Mouse (Mus musculus): Measurements from ENCODE around the gene Jak3. TPM values are rescaled to one million over a fixed set of nuclear protein-coding genes. Genes with fewer than 3 reads are reported as not detected.

The Jak3 gene
- polyA plus RNA-seq, 1 experiment, result 5.1 TPM

DNA sequence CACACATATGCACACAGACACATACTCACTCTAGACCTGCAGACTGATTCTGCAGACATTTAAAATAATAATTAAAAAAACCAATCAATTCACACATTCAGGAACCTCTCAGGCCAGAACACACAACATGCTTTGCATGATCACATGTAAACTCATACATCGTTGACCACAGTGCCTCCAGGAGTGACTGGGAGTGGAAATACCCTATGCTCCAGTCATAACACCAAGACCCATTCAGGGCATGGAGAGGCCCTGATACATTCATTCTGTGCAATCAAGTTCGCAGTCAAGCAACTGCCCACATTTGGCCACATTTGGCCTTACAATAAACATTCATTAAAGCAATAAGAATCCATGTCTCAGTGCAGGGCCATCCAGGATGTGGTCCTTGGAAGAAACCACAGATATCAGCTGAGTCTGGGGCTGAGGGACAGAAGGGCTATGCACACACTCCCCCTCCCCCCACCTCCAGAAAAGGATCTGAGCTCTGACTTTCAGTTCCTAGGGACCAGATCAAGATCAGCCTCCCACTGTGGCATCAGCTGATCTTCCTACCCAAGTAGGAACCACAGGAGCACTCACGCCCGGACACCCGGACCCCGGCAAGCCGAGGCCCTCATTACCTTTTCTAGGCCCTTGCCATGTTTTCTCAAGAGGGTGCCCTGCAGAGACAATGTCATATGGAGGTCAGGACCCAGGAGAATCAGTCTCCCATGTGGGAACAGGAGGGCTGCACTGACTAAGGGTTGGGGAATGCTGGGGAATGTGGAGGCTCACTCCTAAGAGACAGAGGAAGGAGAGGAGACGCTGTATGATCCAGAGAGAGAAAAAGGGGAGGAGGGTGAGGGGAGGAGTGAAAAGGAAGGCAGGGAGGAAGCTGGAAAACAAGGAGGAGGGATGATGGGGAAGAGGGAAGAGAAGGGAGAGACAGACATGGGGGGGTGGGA is 38.7 kb upstream of the Jak3 start:
- no peak for TF ChIP-seq CTCF (IDR thresholded peaks at IDR 0.05; ENCODE audit: borderline replicate concordance, extremely low read depth, insufficient read depth, insufficient read length)
- no peak for DNase-seq (ENCODE audit: low read depth)

DNA sequence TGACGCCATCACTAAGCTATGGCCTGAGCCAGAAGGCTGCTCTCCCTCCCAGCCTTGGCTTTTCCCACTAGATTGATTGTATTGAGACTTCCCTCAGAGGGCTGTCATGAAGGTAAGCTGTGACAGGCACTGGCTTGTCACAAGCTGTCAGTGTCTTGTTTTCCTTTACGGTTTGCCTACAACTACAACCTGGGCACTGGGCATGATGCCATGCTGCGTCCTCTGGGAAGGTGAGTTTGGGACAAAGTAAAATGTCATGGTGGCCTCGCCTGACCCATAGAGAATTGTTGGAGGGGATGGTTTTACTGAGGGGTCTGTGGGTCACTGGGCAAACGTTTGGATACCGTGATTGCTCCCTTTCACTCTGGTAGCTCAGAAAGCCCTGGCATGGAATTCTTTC is 37.8 kb upstream of the Jak3 start:
- TF ChIP-seq POLR2A (IDR thresholded peaks at IDR 0.05; ENCODE audit: borderline replicate concordance, extremely low read depth, insufficient read depth, insufficient read length, poor library complexity, severe bottlenecking), result no peak
- TF ChIP-seq CTCF (IDR thresholded peaks at IDR 0.05; ENCODE audit: borderline replicate concordance, extremely low read depth, insufficient read depth, insufficient read length), result no peak
- no peak for DNase-seq (ENCODE audit: low read depth)

GRCm38 (mm10) chr8:71639318-71639717 is 36.8 kb upstream of the Jak3 start:
- TF ChIP-seq POLR2A (IDR thresholded peaks at IDR 0.05; ENCODE audit: borderline replicate concordance, extremely low read depth, insufficient read depth, insufficient read length, poor library complexity, severe bottlenecking), result no peak
- no peak for DNase-seq (ENCODE audit: low read depth)

DNA sequence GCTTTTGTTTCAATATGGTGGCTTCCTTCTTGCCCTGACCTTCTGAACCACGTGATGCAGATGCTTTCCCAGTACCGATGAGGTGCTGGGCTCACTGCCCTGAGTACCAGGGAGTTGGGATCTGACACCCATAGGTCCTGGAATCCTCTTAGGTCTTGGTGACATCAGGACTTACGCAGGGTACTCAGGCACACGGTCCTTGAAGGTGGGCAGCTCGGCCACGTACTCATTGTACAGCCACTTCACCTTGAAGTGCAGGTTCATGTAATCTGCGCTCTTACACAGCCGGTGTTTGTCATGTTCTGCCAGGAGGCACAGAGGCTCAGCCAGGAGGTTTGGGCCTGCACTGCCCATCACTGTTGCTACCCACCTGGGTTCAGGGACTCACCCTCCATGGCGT is 30.6 kb upstream of the Jak3 start:
- TF ChIP-seq POLR2A (IDR thresholded peaks at IDR 0.05; ENCODE audit: borderline replicate concordance, extremely low read depth, insufficient read depth, insufficient read length, poor library complexity, severe bottlenecking) (no peak), CTCF (IDR thresholded peaks at IDR 0.05; ENCODE audit: borderline replicate concordance, extremely low read depth, insufficient read depth, insufficient read length) (no peak)
- no peak for DNase-seq (ENCODE audit: low read depth)

DNA sequence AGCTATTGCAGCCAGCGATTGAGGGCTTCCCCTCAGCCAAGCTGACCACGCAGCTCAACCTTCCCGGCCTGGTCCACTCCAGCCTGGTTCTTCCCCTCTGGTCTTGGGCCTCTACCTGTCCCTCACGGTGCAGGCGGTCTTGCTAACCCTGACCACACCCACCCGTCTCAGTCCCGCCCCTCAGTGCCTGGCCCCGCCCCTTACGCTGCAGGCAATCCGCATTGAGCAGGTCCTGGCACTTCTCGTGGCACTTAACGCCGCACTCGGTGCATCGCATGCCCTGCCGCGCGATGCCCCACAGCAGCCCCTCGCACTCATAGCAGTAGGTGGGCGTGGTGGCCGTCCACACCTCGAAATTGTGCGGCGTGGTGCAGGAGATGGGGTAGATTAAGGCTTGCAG is 21.5 kb upstream of the Jak3 start:
- no peak for TF ChIP-seq POLR2A (IDR thresholded peaks at IDR 0.05; ENCODE audit: borderline replicate concordance, extremely low read depth, insufficient read depth, insufficient read length, poor library complexity, severe bottlenecking)
- no peak for TF ChIP-seq CTCF (IDR thresholded peaks at IDR 0.05; ENCODE audit: borderline replicate concordance, extremely low read depth, insufficient read depth, insufficient read length)
- DNase-seq (ENCODE audit: low read depth), result peak; percentile 56

GRCm38 (mm10) chr8:71657816-71658215 is 18.3 kb upstream of the Jak3 start:
- TF ChIP-seq CTCF (IDR thresholded peaks at IDR 0.05; ENCODE audit: borderline replicate concordance, extremely low read depth, insufficient read depth, insufficient read length), result no peak
- TF ChIP-seq POLR2A (IDR thresholded peaks at IDR 0.05; ENCODE audit: borderline replicate concordance, extremely low read depth, insufficient read depth, insufficient read length, poor library complexity, severe bottlenecking), result no peak
- DNase-seq (ENCODE audit: low read depth), result no peak

DNA sequence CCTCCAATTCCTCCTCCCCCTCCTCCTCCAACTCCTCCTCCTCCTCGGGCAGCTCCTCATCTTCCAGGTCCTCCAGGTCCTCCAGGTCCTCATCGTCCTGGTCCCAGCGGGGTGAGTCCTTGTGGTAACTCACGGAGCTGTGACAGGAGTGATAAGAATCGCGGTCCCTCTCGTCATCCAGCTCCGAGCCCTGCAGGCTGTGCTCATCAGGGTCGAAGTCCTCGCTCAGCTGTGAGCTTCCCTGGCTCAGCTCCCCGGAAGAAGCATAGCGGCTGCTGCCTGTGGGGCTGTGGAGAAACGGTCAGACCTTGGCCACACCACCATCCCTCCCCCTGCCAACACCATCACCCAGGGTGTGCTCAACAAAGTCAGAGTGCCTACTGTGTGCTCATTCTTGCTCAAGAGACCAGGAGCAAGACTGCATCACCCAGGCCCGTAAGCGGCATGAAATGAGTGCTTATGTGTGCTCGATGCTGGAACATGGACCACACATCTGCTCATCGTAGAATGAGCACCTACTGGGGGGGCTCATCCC is 17.5 kb upstream of the Jak3 start:
- TF ChIP-seq POLR2A (IDR thresholded peaks at IDR 0.05; ENCODE audit: borderline replicate concordance, extremely low read depth, insufficient read depth, insufficient read length, poor library complexity, severe bottlenecking), result no peak
- no peak for DNase-seq (ENCODE audit: low read depth)

DNA sequence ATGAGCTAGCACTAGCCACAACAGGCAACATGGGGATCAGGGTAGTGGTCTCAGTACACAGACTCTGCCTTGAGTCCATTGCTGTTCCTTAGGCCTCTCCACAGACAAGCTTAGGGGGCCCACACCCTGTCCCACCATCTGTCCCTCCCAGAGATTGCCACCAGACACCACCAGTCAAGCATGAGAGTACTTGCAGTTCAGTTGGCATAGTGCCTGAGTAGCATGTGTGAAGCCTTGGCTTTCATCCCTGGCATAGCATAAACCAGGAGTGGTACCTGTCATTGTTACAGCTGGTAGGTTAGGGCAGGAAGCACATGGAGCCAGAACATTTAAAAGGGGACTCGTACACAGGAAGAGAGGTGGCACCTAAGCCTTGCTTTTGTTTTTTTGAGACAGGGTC is 16.3 kb upstream of the Jak3 start:
- DNase-seq (ENCODE audit: low read depth), result peak; percentile 83
- TF ChIP-seq CTCF (IDR thresholded peaks at IDR 0.05; ENCODE audit: borderline replicate concordance, extremely low read depth, insufficient read depth, insufficient read length) (no peak), POLR2A (IDR thresholded peaks at IDR 0.05; ENCODE audit: borderline replicate concordance, extremely low read depth, insufficient read depth, insufficient read length, poor library complexity, severe bottlenecking) (no peak)

DNA sequence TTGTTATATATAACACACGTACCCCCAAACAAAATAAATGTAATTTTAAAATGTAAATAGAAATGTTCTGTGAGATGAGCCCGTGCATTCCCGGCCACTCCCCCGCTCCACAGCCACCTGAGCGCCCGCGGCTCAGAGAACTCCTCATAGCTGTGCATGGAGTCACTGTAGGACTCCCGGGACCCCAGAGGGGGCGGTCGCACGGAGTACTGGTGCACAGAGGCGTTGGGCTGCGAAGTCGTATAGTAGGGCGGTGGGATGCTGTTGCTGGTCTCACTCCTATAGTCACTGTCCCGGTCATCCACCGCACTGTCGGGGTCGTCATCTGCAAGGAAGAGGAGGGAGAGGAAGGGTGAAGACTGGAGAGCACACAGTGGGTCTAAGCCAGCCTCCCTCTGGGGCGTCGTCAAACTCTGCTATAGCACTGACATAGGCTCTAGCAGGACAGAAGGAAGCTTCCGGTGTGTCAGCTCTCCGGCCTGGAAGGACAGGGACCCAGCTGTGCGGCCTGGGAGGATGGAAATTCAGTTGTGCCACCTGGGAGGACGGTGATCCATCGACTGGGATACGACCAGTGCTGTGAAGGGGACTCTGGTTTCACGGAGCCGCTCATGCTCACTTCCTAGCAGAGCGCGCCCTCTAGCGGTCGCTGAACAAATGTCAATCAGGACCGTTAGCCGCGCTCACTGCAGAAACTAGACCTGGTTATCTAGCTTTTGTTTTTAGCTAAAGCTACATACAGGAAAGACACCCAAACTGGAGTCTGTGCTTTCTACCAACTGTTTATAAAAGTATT is 15.6 kb upstream of the Jak3 start:
- TF ChIP-seq CTCF (IDR thresholded peaks at IDR 0.05; ENCODE audit: borderline replicate concordance, extremely low read depth, insufficient read depth, insufficient read length), result peak; percentile 100
- no peak for TF ChIP-seq POLR2A (IDR thresholded peaks at IDR 0.05; ENCODE audit: borderline replicate concordance, extremely low read depth, insufficient read depth, insufficient read length, poor library complexity, severe bottlenecking)
- DNase-seq (ENCODE audit: low read depth), result peak; percentile 91

- TF ChIP-seq POLR2A (IDR thresholded peaks at IDR 0.05; ENCODE audit: borderline replicate concordance, extremely low read depth, insufficient read depth, insufficient read length, poor library complexity, severe bottlenecking) (no peak), CTCF (IDR thresholded peaks at IDR 0.05; ENCODE audit: borderline replicate concordance, extremely low read depth, insufficient read depth, insufficient read length) (no peak)
- DNase-seq (ENCODE audit: low read depth), result peak; percentile 80
Measured at GRCm38 (mm10) chr8:71665331-71666130, 10.6 kb upstream of the Jak3 start.

DNA sequence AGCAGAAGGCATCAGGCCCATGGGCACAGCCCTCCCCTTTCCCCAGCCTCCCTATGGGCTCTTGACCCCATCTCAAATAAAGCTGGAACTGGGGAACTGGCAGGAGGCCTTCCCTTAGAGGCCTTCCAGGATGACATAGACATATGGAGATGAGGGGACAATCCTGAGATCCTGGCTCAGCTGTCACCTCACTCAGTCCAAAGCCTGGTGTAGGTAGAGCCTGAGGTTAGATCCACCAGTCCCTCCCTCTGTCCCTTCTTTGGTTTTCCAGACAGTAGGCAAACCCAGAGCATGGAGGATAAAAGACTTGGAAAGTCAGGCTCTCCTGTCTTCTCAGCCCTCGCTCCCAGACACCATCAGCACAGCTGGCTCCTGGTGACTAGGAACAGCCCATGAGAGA is 9.2 kb upstream of the Jak3 start:
- TF ChIP-seq CTCF (IDR thresholded peaks at IDR 0.05; ENCODE audit: borderline replicate concordance, extremely low read depth, insufficient read depth, insufficient read length) (no peak), POLR2A (IDR thresholded peaks at IDR 0.05; ENCODE audit: borderline replicate concordance, extremely low read depth, insufficient read depth, insufficient read length, poor library complexity, severe bottlenecking) (no peak)
- DNase-seq (ENCODE audit: low read depth), result no peak

Measured in brain, embryonic 14.5 days (tissue).